Mouse (Mus musculus): ENCODE results near the gene Kcna2. TPM values are rescaled to one million over a fixed set of nuclear protein-coding genes. Genes with fewer than 3 reads are reported as not detected.

The Kcna2 gene
- total and polyA plus RNA-seq, 3 experiments = not detected

DNA sequence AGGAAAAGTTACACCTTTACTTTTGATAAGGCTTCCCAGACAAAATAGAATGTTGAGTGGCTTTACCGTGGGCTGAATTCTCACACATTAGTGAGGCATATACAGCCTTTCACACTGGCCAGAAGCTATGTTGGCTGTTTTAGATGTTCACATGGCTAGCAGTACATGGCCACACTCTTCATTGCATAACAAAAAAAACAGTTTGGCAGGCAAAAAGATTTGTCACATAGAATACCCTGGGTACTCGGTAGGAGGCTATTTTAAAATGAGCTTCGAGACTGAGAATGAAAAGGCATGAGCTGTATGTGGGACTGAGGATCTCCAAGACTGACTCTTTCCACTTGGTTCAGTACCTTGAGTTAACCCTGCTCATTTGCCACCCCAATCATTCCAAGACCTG, 12.1 kb upstream of the Kcna2 start:
- no peak overlapping the region for H3K4me3 ChIP-seq (replicated peaks in 1 of 3; ENCODE audit: low read depth in 2 of 3, low read length in 2 of 3, poor library complexity in 1 of 3)
- dilution Hi-C loops (cut with MboI; ENCODE audit: extremely low pct_ligation_motif_present, extremely low pct_unique_long_range_greater_than_20kb, low sequenced_read_pairs) (no loop called here), in situ Hi-C loops (cut with MboI; ENCODE audit: low pct_ligation_motif_present, low pct_unique_long_range_greater_than_20kb, low sequenced_read_pairs) (loop anchor here (10.0 kb wide), 1 partner anchor 154 kb away; no protein-coding TSS in a partner anchor)
- H3K79me2 ChIP-seq (replicated peaks; ENCODE audit: control insufficient read depth, extremely low read depth, insufficient read depth, poor library complexity, severe bottlenecking) = no peaks in the 10 kb centered on the region
- no peak overlapping the region for H3K27ac ChIP-seq (ENCODE audit: insufficient read depth, low read depth)
- H3K4me1 ChIP-seq (ENCODE audit: control insufficient read depth in 1 of 2, insufficient read depth in 2 of 2) = peaks cover 14 to 28% of the 10 kb centered on the region in 2 experiments
- no peak for TF ChIP-seq CTCF (conservative IDR thresholded peaks at IDR 0.05 in 1 of 2, IDR thresholded peaks at IDR 0.05 in 1 of 2; ENCODE audit: low read depth in 2 of 2, low read length in 2 of 2)
- no peaks in the 10 kb centered on the region for H3K9me3 ChIP-seq (replicated peaks; ENCODE audit: low read length)
- no peaks in the 10 kb centered on the region for H3K27me3 ChIP-seq (replicated peaks)
- no peak overlapping the region for H3K4me2 ChIP-seq (ENCODE audit: insufficient read depth, low read depth, poor library complexity, severe bottlenecking)
- no peak overlapping the region for H3K9ac ChIP-seq (ENCODE audit: insufficient read depth, low read depth)
- no peaks in the 10 kb centered on the region for H3K36me3 ChIP-seq (replicated peaks in 1 of 2; ENCODE audit: control insufficient read depth in 1 of 2, insufficient read depth in 1 of 2, low read length in 1 of 2)
- DNase-seq (ENCODE audit: extremely low read depth) = no peak

DNA sequence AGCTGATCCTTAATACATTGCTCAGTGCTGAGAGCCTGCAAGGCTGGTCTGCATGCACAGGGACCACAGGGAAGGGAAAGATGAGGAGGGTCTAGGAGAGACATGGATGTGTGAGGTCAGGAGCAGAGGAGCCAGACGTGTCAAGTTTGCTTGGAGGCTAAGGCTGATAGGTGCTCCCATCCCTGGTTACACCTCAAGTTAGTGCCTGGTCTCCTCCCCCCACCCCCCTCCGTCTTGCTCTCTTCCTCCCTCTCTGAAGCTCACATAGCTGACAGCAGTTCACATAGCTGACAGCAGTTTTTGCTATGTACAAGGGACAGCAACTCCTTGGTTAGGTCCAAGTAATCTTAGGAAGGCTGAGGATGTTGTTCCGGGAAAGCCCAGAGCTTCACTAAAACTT, 11.5 kb upstream of the Kcna2 start:
- Histone ChIP-seq H3K27me3 (replicated peaks) (no peaks in the 10 kb centered on the region), H3K36me3 (replicated peaks in 1 of 2; ENCODE audit: control insufficient read depth in 1 of 2, insufficient read depth in 1 of 2, low read length in 1 of 2) (no peaks in the 10 kb centered on the region), H3K4me1 (ENCODE audit: control insufficient read depth in 1 of 2, insufficient read depth in 2 of 2) (peaks cover 14 to 24% of the 10 kb centered on the region in 2 experiments), H3K27ac (ENCODE audit: insufficient read depth, low read depth) (no peak overlapping the region), H3K4me2 (ENCODE audit: insufficient read depth, low read depth, poor library complexity, severe bottlenecking) (no peak overlapping the region), H3K9me3 (replicated peaks; ENCODE audit: low read length) (no peaks in the 10 kb centered on the region), H3K79me2 (replicated peaks; ENCODE audit: control insufficient read depth, extremely low read depth, insufficient read depth, poor library complexity, severe bottlenecking) (no peaks in the 10 kb centered on the region), H3K9ac (ENCODE audit: insufficient read depth, low read depth) (no peak overlapping the region), H3K4me3 (replicated peaks in 1 of 3; ENCODE audit: low read depth in 2 of 3, low read length in 2 of 3, poor library complexity in 1 of 3) (no peak overlapping the region)
- dilution Hi-C loops (cut with MboI; ENCODE audit: extremely low pct_ligation_motif_present, extremely low pct_unique_long_range_greater_than_20kb, low sequenced_read_pairs) = no loop called here
- no peak for DNase-seq (ENCODE audit: extremely low read depth)
- in situ Hi-C loops (cut with MboI; ENCODE audit: low pct_ligation_motif_present, low pct_unique_long_range_greater_than_20kb, low sequenced_read_pairs) = loop anchor here (10.0 kb wide), 1 partner anchor 155 kb away; no protein-coding TSS in a partner anchor
- TF ChIP-seq MAX (IDR thresholded peaks at IDR 0.05; ENCODE audit: low read length) (no peak), ELF1 (IDR thresholded peaks at IDR 0.05; ENCODE audit: low read depth, low read length) (no peak), ETS1 (conservative IDR thresholded peaks at IDR 0.05; ENCODE audit: low read depth, low read length) (no peak), PAX5 (IDR thresholded peaks at IDR 0.05; ENCODE audit: low read length) (no peak), ZMIZ1 (IDR thresholded peaks at IDR 0.05; ENCODE audit: low read depth, low read length) (no peak), BHLHE40 (IDR thresholded peaks at IDR 0.05; ENCODE audit: low read depth, low read length) (no peak), UBTF (IDR thresholded peaks at IDR 0.05; ENCODE audit: low read depth, low read length) (no peak), RCOR1 (conservative IDR thresholded peaks at IDR 0.05; ENCODE audit: low read depth, low read length) (no peak), KAT2A (IDR thresholded peaks at IDR 0.05; ENCODE audit: insufficient replicate concordance, low read length) (no peak), USF2 (conservative IDR thresholded peaks at IDR 0.05; ENCODE audit: low read depth, low read length) (no peak), ZNF384 (IDR thresholded peaks at IDR 0.05; ENCODE audit: low read depth, low read length) (no peak), JUN (IDR thresholded peaks at IDR 0.05; ENCODE audit: insufficient read depth, low read depth, low read length) (no peak)

DNA sequence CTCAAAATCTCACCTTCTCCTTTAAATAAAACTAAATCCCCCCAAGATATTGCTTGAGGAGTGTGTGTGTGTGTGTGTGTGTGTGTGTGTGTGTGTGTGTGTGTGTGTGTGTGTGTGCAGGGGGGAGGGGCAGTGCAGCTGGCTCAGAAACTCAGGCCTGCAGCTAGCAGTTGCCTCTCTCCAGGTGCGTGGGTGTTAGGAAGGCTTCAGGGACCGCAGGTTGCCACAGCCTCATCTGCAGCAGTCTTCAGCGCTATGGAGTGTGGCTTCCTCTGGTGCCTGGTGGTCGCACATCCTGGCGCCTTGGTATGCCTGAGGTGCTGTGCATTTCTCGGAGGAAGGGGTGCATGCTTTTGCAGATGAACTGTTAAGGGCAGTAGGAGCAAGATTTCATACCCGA, 10.9 kb upstream of the Kcna2 start:
- in situ Hi-C loops (cut with MboI; ENCODE audit: low pct_ligation_motif_present, low pct_unique_long_range_greater_than_20kb, low sequenced_read_pairs) (loop anchor here (5.0 to 10.0 kb wide), 2 partner anchors 62 to 95 kb away; partner anchors contain the start of gene Kcna10), dilution Hi-C loops (cut with MboI; ENCODE audit: extremely low pct_ligation_motif_present, extremely low pct_unique_long_range_greater_than_20kb, low sequenced_read_pairs) (no loop called here)
- H3K4me1 ChIP-seq (ENCODE audit: control insufficient read depth in 1 of 2, insufficient read depth in 2 of 2) = peaks cover 12 to 19% of the 10 kb centered on the region in 2 experiments
- DNase-seq (ENCODE audit: extremely low read depth) = no peak
- no peak overlapping the region for H3K4me2 ChIP-seq (ENCODE audit: insufficient read depth, low read depth, poor library complexity, severe bottlenecking)
- no peaks in the 10 kb centered on the region for H3K9me3 ChIP-seq (replicated peaks; ENCODE audit: low read length)
- no peak overlapping the region for H3K27ac ChIP-seq (ENCODE audit: insufficient read depth, low read depth)
- H3K4me3 ChIP-seq (replicated peaks in 1 of 3; ENCODE audit: low read depth in 2 of 3, low read length in 2 of 3, poor library complexity in 1 of 3) = no peak overlapping the region
- H3K9ac ChIP-seq (ENCODE audit: insufficient read depth, low read depth) = no peak overlapping the region
- H3K27me3 ChIP-seq (replicated peaks) = no peaks in the 10 kb centered on the region
- H3K79me2 ChIP-seq (replicated peaks; ENCODE audit: control insufficient read depth, extremely low read depth, insufficient read depth, poor library complexity, severe bottlenecking) = no peaks in the 10 kb centered on the region
- H3K36me3 ChIP-seq (replicated peaks in 1 of 2; ENCODE audit: control insufficient read depth in 1 of 2, insufficient read depth in 1 of 2, low read length in 1 of 2) = no peaks in the 10 kb centered on the region
- TF ChIP-seq RCOR1 (conservative IDR thresholded peaks at IDR 0.05; ENCODE audit: low read depth, low read length) = no peak
- TF ChIP-seq KAT2A (IDR thresholded peaks at IDR 0.05; ENCODE audit: insufficient replicate concordance, low read length) = no peak
- no peak for TF ChIP-seq ZMIZ1 (IDR thresholded peaks at IDR 0.05; ENCODE audit: low read depth, low read length)
- TF ChIP-seq EP300 (IDR thresholded peaks at IDR 0.05; ENCODE audit: low read length) = no peak
- TF ChIP-seq POLR2AphosphoS2 (IDR thresholded peaks at IDR 0.05; ENCODE audit: low read depth, low read length) = no peak
- no peak for TF ChIP-seq USF1 (IDR thresholded peaks at IDR 0.05; ENCODE audit: low read depth, low read length)
- no peak for TF ChIP-seq CTCF (conservative IDR thresholded peaks at IDR 0.05 in 1 of 2, IDR thresholded peaks at IDR 0.05 in 1 of 2; ENCODE audit: low read depth in 2 of 2, low read length in 2 of 2)
- TF ChIP-seq TCF12 (IDR thresholded peaks at IDR 0.05; ENCODE audit: low read depth, low read length) = peak; percentile 64; the same call in 1 of the 2 replicates
- no peak for TF ChIP-seq SIN3A (IDR thresholded peaks at IDR 0.05; ENCODE audit: low read length)
- TF ChIP-seq CHD2 (IDR thresholded peaks at IDR 0.05; ENCODE audit: low read length) = peak; percentile 64; the same call in 1 of the 2 replicates
- TF ChIP-seq JUN (IDR thresholded peaks at IDR 0.05; ENCODE audit: insufficient read depth, low read depth, low read length) = no peak

All from CH12.LX (cell line).